Mouse (Mus musculus): ENCODE data around the gene Reep3.

Gene Reep3

GRCm38 (mm10) chr10:67083446-67084166 lies 13.1 kb downstream of the Reep3 start:
- no peak for DNase-seq (ENCODE audit: low read depth in 2 of 2, low spot score in 2 of 2)

- DNase-seq (ENCODE audit: low read depth in 2 of 2, low spot score in 2 of 2): no peak
These were observed 14.2 kb downstream of the Reep3 start for GRCm38 (mm10) chr10:67082531-67082930.

GRCm38 (mm10) chr10:67081206-67082007 lies 15.3 kb downstream of the Reep3 start:
- DNase-seq (ENCODE audit: low read depth in 2 of 2, low spot score in 2 of 2): no peak

- no peak for DNase-seq (ENCODE audit: low read depth in 2 of 2, low spot score in 2 of 2)
These were observed 17.7 kb downstream of the Reep3 start for GRCm38 (mm10) chr10:67079030-67079429.

- DNase-seq (ENCODE audit: low read depth in 2 of 2, low spot score in 2 of 2): no peak
These were observed 20.5 kb downstream of the Reep3 start for GRCm38 (mm10) chr10:67075931-67076878.

GRCm38 (mm10) chr10:67073577-67073976 lies 23.2 kb downstream of the Reep3 start:
- DNase-seq (ENCODE audit: low read depth in 2 of 2, low spot score in 2 of 2): no peak

GRCm38 (mm10) chr10:67072600-67072999 lies 24.1 kb downstream of the Reep3 start:
- DNase-seq (ENCODE audit: low read depth in 2 of 2, low spot score in 2 of 2): no peak

- DNase-seq (ENCODE audit: low read depth in 2 of 2, low spot score in 2 of 2): peak in 1 of 2 experiments; percentile 9
These were observed 24.9 kb downstream of the Reep3 start for GRCm38 (mm10) chr10:67071884-67072283.

GRCm38 (mm10) chr10:67071389-67071788 lies 25.4 kb downstream of the Reep3 start:
- no peak for DNase-seq (ENCODE audit: low read depth in 2 of 2, low spot score in 2 of 2)

GRCm38 (mm10) chr10:67069013-67069412 lies 27.7 kb downstream of the Reep3 start:
- peak in 1 of 2 experiments; percentile 22 for DNase-seq (ENCODE audit: low read depth in 2 of 2, low spot score in 2 of 2)

- no peak for DNase-seq (ENCODE audit: low read depth in 2 of 2, low spot score in 2 of 2)
These were observed 30.3 kb downstream of the Reep3 start for GRCm38 (mm10) chr10:67066421-67066820.

GRCm38 (mm10) chr10:67065927-67066326 lies 30.8 kb downstream of the Reep3 start:
- DNase-seq (ENCODE audit: low read depth in 2 of 2, low spot score in 2 of 2): no peak

GRCm38 (mm10) chr10:67065277-67065887 lies 31.4 kb downstream of the Reep3 start:
- DNase-seq (ENCODE audit: low read depth in 2 of 2, low spot score in 2 of 2): no peak

- no peak for DNase-seq (ENCODE audit: low read depth in 2 of 2, low spot score in 2 of 2)
These were observed 34.9 kb downstream of the Reep3 start for GRCm38 (mm10) chr10:67061823-67062222.

- no peak for DNase-seq (ENCODE audit: low read depth in 2 of 2, low spot score in 2 of 2)
These were observed 35.4 kb downstream of the Reep3 start for GRCm38 (mm10) chr10:67061367-67061801.

GRCm38 (mm10) chr10:67058702-67059101 lies 38.0 kb downstream of the Reep3 start:
- DNase-seq (ENCODE audit: low read depth in 2 of 2, low spot score in 2 of 2): no peak

GRCm38 (mm10) chr10:67058297-67058696 lies 38.4 kb downstream of the Reep3 start:
- DNase-seq (ENCODE audit: low read depth in 2 of 2, low spot score in 2 of 2): no peak

GRCm38 (mm10) chr10:67057696-67058095 lies 39.0 kb downstream of the Reep3 start:
- no peak for DNase-seq (ENCODE audit: low read depth in 2 of 2, low spot score in 2 of 2)

GRCm38 (mm10) chr10:67057208-67057607 lies 39.5 kb downstream of the Reep3 start:
- no peak for DNase-seq (ENCODE audit: low read depth in 2 of 2, low spot score in 2 of 2)

All from CD8-positive naive resting alpha-beta T cell, adult 2 months (primary cell).